Mouse (Mus musculus): Measurements from ENCODE around the gene H2-M10.3.
"Not testable (repeated sequence)": the region's sequence is repeated elsewhere in the genome, so short reads cannot be mapped to it uniquely, and the experiment has no call there.

The H2-M10.3 gene

GRCm38 (mm10) chr17:36368317-36368716, at the start of gene H2-M10.3:
Gene H2-M10.3 (minus strand): TSS chr17:36368417.
- not testable (repeated sequence) for DNase-seq (ENCODE audit: low spot score)

- no peak for DNase-seq (ENCODE audit: low spot score)
Observed at GRCm38 (mm10) chr17:36417416-36417815, 49.2 kb upstream of the H2-M10.3 start.

- no peak for DNase-seq (ENCODE audit: low spot score)
Observed at GRCm38 (mm10) chr17:36415407-36415806, 47.2 kb upstream of the H2-M10.3 start.

GRCm38 (mm10) chr17:36414361-36414760, 46.1 kb upstream of the H2-M10.3 start:
- DNase-seq (ENCODE audit: low spot score): no peak

- no peak for DNase-seq (ENCODE audit: low spot score)
Observed at GRCm38 (mm10) chr17:36389907-36390306, 21.7 kb upstream of the H2-M10.3 start.

- DNase-seq (ENCODE audit: low spot score): not testable (repeated sequence)
Observed at GRCm38 (mm10) chr17:36362404-36362803, 5.8 kb downstream of the H2-M10.3 start.

GRCm38 (mm10) chr17:36357512-36357911, 10.7 kb downstream of the H2-M10.3 start:
- DNase-seq (ENCODE audit: low spot score): not testable (repeated sequence)

GRCm38 (mm10) chr17:36355763-36356162, 12.5 kb downstream of the H2-M10.3 start:
- DNase-seq (ENCODE audit: low spot score): no peak

GRCm38 (mm10) chr17:36355343-36355742, 12.9 kb downstream of the H2-M10.3 start:
- DNase-seq (ENCODE audit: low spot score): peak; percentile 8

GRCm38 (mm10) chr17:36326055-36326454, 42.2 kb downstream of the H2-M10.3 start, which contains the start of gene H2-M10.1:
Gene H2-M10.1 (minus strand): TSS chr17:36326155.
- no peak for DNase-seq (ENCODE audit: low spot score)

GRCm38 (mm10) chr17:36315689-36316253, 52.4 kb downstream of the H2-M10.3 start:
- DNase-seq (ENCODE audit: low spot score): no peak

- DNase-seq (ENCODE audit: low spot score): peak; percentile 22
Observed at GRCm38 (mm10) chr17:36315041-36315688, 53.1 kb downstream of the H2-M10.3 start.

All from ovary, adult 18-20 months (tissue).